In genomic region chr7:16313481-16314220, GRCm38 (mm10) we compare ENCODE assay signal across 8 mouse cellular contexts. TPM values are rescaled to one million over a fixed set of nuclear protein-coding genes. Genes with fewer than 3 reads are reported as not detected.
A peak's percentile ranks its signal among the peaks of the same experiment; 100 is the strongest.
DNase-seq lines count a peak whose midpoint lies in the region; ATAC-seq and TF ChIP-seq lines count a peak whose summit lies in the region.

No protein-coding gene starts in this region.

- peak overlapping the region; percentile 81 for H3K9ac ChIP-seq in ES-E14 (ENCODE audit: insufficient read depth, low read depth, low read length, poor library complexity, severe bottlenecking)
- H3K9ac ChIP-seq in forebrain, embryonic 15.5 days (replicated peaks): peak overlapping the region; percentile 59
- H3K9ac ChIP-seq in lung, embryonic 16.5 days (ENCODE audit: low read length): peak overlapping the region; percentile 90

- H3K4me2 ChIP-seq in forebrain, embryonic 15.5 days (replicated peaks): peak overlapping the region; percentile 82
- peak overlapping the region; percentile 100 for H3K4me2 ChIP-seq in lung, embryonic 16.5 days (ENCODE audit: low read depth, low read length)

- peaks cover 3 to 26% of the 10 kb centered on the region in 2 experiments; a peak in 2 of 4 replicates for H3K4me1 ChIP-seq in ES-E14 (ENCODE audit: control insufficient read depth in 2 of 2, insufficient read depth in 2 of 2, low read length in 2 of 2, poor library complexity in 1 of 2)
- H3K4me1 ChIP-seq in forebrain, embryonic 15.5 days: peaks cover 53% of the 10 kb centered on the region
- peaks cover 54% of the 10 kb centered on the region for H3K4me1 ChIP-seq in lung, embryonic 16.5 days (replicated peaks; ENCODE audit: control insufficient read depth, insufficient read depth, low read length)
- H3K4me1 ChIP-seq in olfactory bulb, adult 2 months (ENCODE audit: control insufficient read depth, insufficient read depth, low read length): peaks cover 38% of the 10 kb centered on the region

- in situ Hi-C loops in ES-E14 (cut with MboI; ENCODE audit: low sequenced_read_pairs in 2 of 2, unreplicated experiment in 2 of 2): no loop called here

- peak; percentile 65 for ATAC-seq in forebrain, embryonic 15.5 days (replicated peaks)
- ATAC-seq in lung, embryonic 16.5 days (ENCODE audit: low read depth): peak; percentile 72

- peaks cover 11% of the 10 kb centered on the region for H3K27me3 ChIP-seq in forebrain, embryonic 15.5 days
- H3K27me3 ChIP-seq in lung, embryonic 16.5 days (ENCODE audit: control insufficient read depth, insufficient read depth, low read depth, low read length): peaks cover 4% of the 10 kb centered on the region; the same call in 1 of the 2 replicates

- 1% methylated on average over 64 of the region's 66 CpGs for WGBS in forebrain, embryonic 15.5 days
- WGBS in lung, embryonic 16.5 days: under 1% methylated on average over 48 of the region's 66 CpGs
- WGBS in olfactory bulb, adult 2 months: under 1% methylated on average over 54 of the region's 66 CpGs

- peak overlapping the region; percentile 94 to 99 for H3K4me3 ChIP-seq in ES-E14 (ENCODE audit: insufficient read depth in 1 of 2, low read depth in 1 of 2, low read length in 2 of 2, poor library complexity in 1 of 2, severe bottlenecking in 1 of 2)
- peak overlapping the region; percentile 50 for H3K4me3 ChIP-seq in forebrain, embryonic 15.5 days
- H3K4me3 ChIP-seq in layer of hippocampus, adult 2 months: peak overlapping the region; percentile 70
- peak overlapping the region; percentile 72 for H3K4me3 ChIP-seq in lung, embryonic 16.5 days (ENCODE audit: low read length)
- peak overlapping the region; percentile 75 for H3K4me3 ChIP-seq in olfactory bulb, adult 2 months (ENCODE audit: insufficient read depth, low read depth, low read length)

- peaks cover 21% of the 10 kb centered on the region for H3K36me3 ChIP-seq in ES-E14 (ENCODE audit: control insufficient read depth, insufficient read depth, low read length, poor library complexity, severe bottlenecking)
- H3K36me3 ChIP-seq in forebrain, embryonic 15.5 days: no peaks in the 10 kb centered on the region
- no peaks in the 10 kb centered on the region for H3K36me3 ChIP-seq in lung, embryonic 16.5 days (ENCODE audit: control insufficient read depth, insufficient read depth, low read length)

- peak; percentile 62 for TF ChIP-seq CTCF in layer of hippocampus, adult 2 months (conservative IDR thresholded peaks at IDR 0.05)
- no peak for TF ChIP-seq CTCF in olfactory bulb, adult 2 months (IDR thresholded peaks at IDR 0.05; ENCODE audit: insufficient read depth, low read depth, low read length)

- TF ChIP-seq POLR2A in olfactory bulb, adult 2 months (IDR thresholded peaks at IDR 0.05; ENCODE audit: insufficient read depth, low read depth, low read length): peak; percentile 98

- no peaks in the 10 kb centered on the region for H3K9me3 ChIP-seq in ES-E14 (ENCODE audit: control insufficient read depth, insufficient read depth, low read depth, low read length)
- no peaks in the 10 kb centered on the region for H3K9me3 ChIP-seq in forebrain, embryonic 15.5 days
- no peaks in the 10 kb centered on the region for H3K9me3 ChIP-seq in lung, embryonic 16.5 days (ENCODE audit: control insufficient read depth, low read length)

- intact Hi-C loops in heart, postnatal 25 days (cut with DNase I): no loop called here

- peak overlapping the region; percentile 53 for H3K27ac ChIP-seq in ES-E14 (ENCODE audit: insufficient read depth, low read depth, low read length, poor library complexity, severe bottlenecking)
- H3K27ac ChIP-seq in forebrain, embryonic 15.5 days (replicated peaks): peak overlapping the region; percentile 80
- peak overlapping the region; percentile 100 for H3K27ac ChIP-seq in layer of hippocampus, adult 2 months
- H3K27ac ChIP-seq in lung, embryonic 16.5 days (ENCODE audit: low read length): peak overlapping the region; percentile 98
- H3K27ac ChIP-seq in olfactory bulb, adult 2 months (ENCODE audit: insufficient read depth, low read depth, low read length): peak overlapping the region; percentile 98

- DNase-seq in ES-E14 (ENCODE audit: low read depth, low spot score): no peak
- peak; percentile 80 for DNase-seq in cerebellum, adult 11 months
- DNase-seq in heart, postnatal 25 days (ENCODE audit: low spot score): peak; percentile 81
- peak; percentile 51 to 76 for DNase-seq in layer of hippocampus, adult 2 months (ENCODE audit: low spot score in 2 of 2)
- peak; percentile 74 for DNase-seq in thymus, postnatal 0 days (ENCODE audit: low spot score)

TF ChIP-seq in ES-E14, 5 proteins besides CTCF, POLR2A, EP300 and RAD21:
- TF ChIP-seq HCFC1 (IDR thresholded peaks at IDR 0.05; ENCODE audit: borderline replicate concordance, insufficient read depth, low read length) (0 out of 2 replicates have a peak, but pooled peaks have one; percentile 36), ZNF384 (IDR thresholded peaks at IDR 0.05; ENCODE audit: low read depth, low read length) (no peak)

RNA-seq across cellular contexts. Expression of gene Bbc3, which starts 5.5 kb away (rescaled TPM):
- 21.9 and 34.9 TPM in 2 replicates for total RNA-seq in ES-E14 (2012; rRNA removed)
- 16.7 and 18.5 TPM in 2 replicates for polyA plus RNA-seq in forebrain, embryonic 15.5 days (2015; fragmentation: Nextera tagmentation; extraction: Ambion mirVana)
- total RNA-seq in heart, postnatal 25 days (2021): 1 to 10 TPM; 3.7 to 4.7 TPM
- total RNA-seq in layer of hippocampus, adult 2 months (2021): 10 to 100 TPM; 12.5 to 14.9 TPM
- 12.4 and 14.3 TPM in 2 replicates for polyA plus RNA-seq in lung, embryonic 16.5 days (2015; fragmentation: Nextera tagmentation; extraction: Ambion mirVana)
- polyA plus RNA-seq in olfactory bulb, adult 2 months (2012; ENCODE audit: insufficient read depth, insufficient read length, low replicate concordance, missing spikeins): not detected in 2 replicates
- 8.0 and 9.2 TPM in 2 replicates for polyA plus RNA-seq in thymus, postnatal 0 days (2015; fragmentation: Nextera tagmentation; extraction: Ambion mirVana)

RNA-seq across cellular contexts. Expression of gene Ccdc9, which starts 27.1 kb away (rescaled TPM):
- total RNA-seq in ES-E14 (2012; rRNA removed): 53.9 and 70.3 TPM in 2 replicates
- polyA plus RNA-seq in forebrain, embryonic 15.5 days (2015; fragmentation: Nextera tagmentation; extraction: Ambion mirVana): 31.1 and 35.5 TPM in 2 replicates
- 10 to 100 TPM; 30.7 to 35.3 TPM for total RNA-seq in heart, postnatal 25 days (2021)
- 10 to 100 TPM; 79.7 to 81.0 TPM for total RNA-seq in layer of hippocampus, adult 2 months (2021)
- polyA plus RNA-seq in lung, embryonic 16.5 days (2015; fragmentation: Nextera tagmentation; extraction: Ambion mirVana): 20.1 and 25.9 TPM in 2 replicates
- not detected in 2 replicates for polyA plus RNA-seq in olfactory bulb, adult 2 months (2012; ENCODE audit: insufficient read depth, insufficient read length, low replicate concordance, missing spikeins)
- polyA plus RNA-seq in thymus, postnatal 0 days (2015; fragmentation: Nextera tagmentation; extraction: Ambion mirVana): 15.9 and 21.9 TPM in 2 replicates

RNA-seq across cellular contexts. Expression of gene Inafm1, which starts 40.2 kb away (rescaled TPM):
- total RNA-seq in ES-E14 (2012; rRNA removed): 2.1 TPM in 2 replicates
- 27.0 and 27.5 TPM in 2 replicates for polyA plus RNA-seq in forebrain, embryonic 15.5 days (2015; fragmentation: Nextera tagmentation; extraction: Ambion mirVana)
- 10 to 100 TPM; 13.7 to 15.0 TPM for total RNA-seq in heart, postnatal 25 days (2021)
- total RNA-seq in layer of hippocampus, adult 2 months (2021): 10 to 100 TPM; 32.0 to 35.5 TPM
- 12.1 and 12.3 TPM in 2 replicates for polyA plus RNA-seq in lung, embryonic 16.5 days (2015; fragmentation: Nextera tagmentation; extraction: Ambion mirVana)
- not detected in 2 replicates for polyA plus RNA-seq in olfactory bulb, adult 2 months (2012; ENCODE audit: insufficient read depth, insufficient read length, low replicate concordance, missing spikeins)
- polyA plus RNA-seq in thymus, postnatal 0 days (2015; fragmentation: Nextera tagmentation; extraction: Ambion mirVana): 6.2 and 7.6 TPM in 2 replicates

RNA-seq across cellular contexts. Expression of gene C5ar1, which starts 54.3 kb away (rescaled TPM):
- total RNA-seq in ES-E14 (2012; rRNA removed): not detected in 2 replicates
- polyA plus RNA-seq in forebrain, embryonic 15.5 days (2015; fragmentation: Nextera tagmentation; extraction: Ambion mirVana): 1.1 and 1.3 TPM in 2 replicates
- 1 to 10 TPM; 5.1 to 6.5 TPM for total RNA-seq in heart, postnatal 25 days (2021)
- 1 to 10 TPM in 1 of 2 experiments, under 1 TPM in 1; 0.90 to 2.6 TPM for total RNA-seq in layer of hippocampus, adult 2 months (2021)
- 3.4 and 3.6 TPM in 2 replicates for polyA plus RNA-seq in lung, embryonic 16.5 days (2015; fragmentation: Nextera tagmentation; extraction: Ambion mirVana)
- polyA plus RNA-seq in olfactory bulb, adult 2 months (2012; ENCODE audit: insufficient read depth, insufficient read length, low replicate concordance, missing spikeins): not detected in 2 replicates
- 1.1 and 1.2 TPM in 2 replicates for polyA plus RNA-seq in thymus, postnatal 0 days (2015; fragmentation: Nextera tagmentation; extraction: Ambion mirVana)
